Mouse (Mus musculus): ENCODE data around the gene S100a6. TPM values are rescaled to one million over a fixed set of nuclear protein-coding genes. Genes with fewer than 3 reads are reported as not detected.

Gene S100a6
- polyA plus RNA-seq, 1 experiment from 2014 or later = 25.0 TPM

DNA sequence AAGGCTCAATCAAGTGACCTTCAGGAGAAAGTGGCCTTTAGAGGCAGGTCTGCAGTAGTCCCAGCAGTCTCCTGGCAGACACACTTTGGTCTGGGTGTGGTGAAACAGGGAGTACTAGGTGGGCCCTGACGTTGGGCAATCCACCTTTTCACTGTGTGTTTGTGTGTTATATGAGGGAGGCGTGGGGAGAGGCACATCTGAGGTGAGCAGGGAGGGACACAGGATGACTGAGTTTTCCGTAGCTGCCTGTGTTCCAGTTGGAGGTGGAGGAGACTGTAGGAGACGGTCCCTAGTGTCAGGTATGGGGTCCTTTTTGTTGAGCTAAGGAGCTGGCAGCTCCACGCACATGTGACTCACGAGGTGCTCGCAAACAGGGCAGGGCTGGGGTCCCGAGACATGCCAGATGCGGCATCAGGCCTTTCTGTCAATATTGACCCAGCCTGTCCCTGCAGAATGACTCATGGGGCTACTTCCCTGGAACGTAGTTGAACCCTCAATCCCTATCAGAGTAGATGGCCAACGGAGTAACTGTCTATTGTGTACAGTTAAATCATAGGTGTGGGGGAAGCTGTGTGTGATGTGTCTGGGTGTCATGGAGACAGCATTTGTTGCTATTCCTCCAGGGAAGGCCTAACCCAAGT, 2.0 kb downstream of the S100a6 start:
- Histone ChIP-seq H3K4me2 (replicated peaks) (no peak overlapping the region), H3K27ac (no peak overlapping the region), H3K27me3 (peaks cover 10% of the 10 kb centered on the region), H3K4me3 (replicated peaks) (no peak overlapping the region), H3K4me1 (replicated peaks) (peaks cover 7% of the 10 kb centered on the region), H3K9me3 (no peaks in the 10 kb centered on the region), H3K36me3 (no peaks in the 10 kb centered on the region), H3K9ac (replicated peaks) (no peak overlapping the region)
- 87% methylated on average over 11 of the region's 11 CpGs for WGBS
- ATAC-seq = no peak

GRCm38 (mm10) chr3:90615415-90615814, 2.7 kb downstream of the S100a6 start:
- peak; percentile 53 for ATAC-seq
- Histone ChIP-seq H3K4me1 (replicated peaks) (peaks cover 7% of the 10 kb centered on the region), H3K9me3 (no peaks in the 10 kb centered on the region), H3K27me3 (peaks cover 10% of the 10 kb centered on the region), H3K9ac (replicated peaks) (no peak overlapping the region), H3K27ac (no peak overlapping the region), H3K4me2 (replicated peaks) (no peak overlapping the region), H3K36me3 (no peaks in the 10 kb centered on the region), H3K4me3 (replicated peaks) (no peak overlapping the region)
- WGBS = 10% methylated on average over 7 of the region's 7 CpGs

- Histone ChIP-seq H3K27me3 (peaks cover 10% of the 10 kb centered on the region), H3K4me1 (replicated peaks) (peaks cover 7% of the 10 kb centered on the region), H3K4me3 (replicated peaks) (no peak overlapping the region), H3K4me2 (replicated peaks) (no peak overlapping the region), H3K27ac (no peak overlapping the region), H3K9ac (replicated peaks) (no peak overlapping the region), H3K36me3 (no peaks in the 10 kb centered on the region), H3K9me3 (no peaks in the 10 kb centered on the region)
- ATAC-seq = no peak
- WGBS = 83% methylated on average over 1 of the region's 1 CpGs
These were observed 3.2 kb downstream of the S100a6 start for GRCm38 (mm10) chr3:90615911-90616310.

DNA sequence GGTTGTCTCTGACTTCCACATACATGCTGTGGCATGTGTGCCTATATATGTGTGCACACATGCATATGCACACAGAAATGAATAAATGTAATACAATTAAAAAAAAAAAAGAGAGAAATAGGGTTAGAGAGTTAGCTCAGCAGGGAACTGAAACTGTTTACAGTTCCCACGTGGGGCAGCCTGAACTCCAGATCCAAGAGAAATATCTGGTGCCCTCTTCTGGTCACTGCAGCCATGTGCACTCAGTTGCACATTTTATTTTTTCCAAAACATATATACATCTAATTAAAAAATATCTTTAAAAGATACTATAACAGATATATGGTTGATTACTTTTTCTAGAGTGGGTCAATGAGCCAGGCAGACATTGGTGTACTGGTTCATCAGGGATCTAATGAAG, 4.9 kb downstream of the S100a6 start:
- 11% methylated on average over 1 of the region's 1 CpGs for WGBS

DNA sequence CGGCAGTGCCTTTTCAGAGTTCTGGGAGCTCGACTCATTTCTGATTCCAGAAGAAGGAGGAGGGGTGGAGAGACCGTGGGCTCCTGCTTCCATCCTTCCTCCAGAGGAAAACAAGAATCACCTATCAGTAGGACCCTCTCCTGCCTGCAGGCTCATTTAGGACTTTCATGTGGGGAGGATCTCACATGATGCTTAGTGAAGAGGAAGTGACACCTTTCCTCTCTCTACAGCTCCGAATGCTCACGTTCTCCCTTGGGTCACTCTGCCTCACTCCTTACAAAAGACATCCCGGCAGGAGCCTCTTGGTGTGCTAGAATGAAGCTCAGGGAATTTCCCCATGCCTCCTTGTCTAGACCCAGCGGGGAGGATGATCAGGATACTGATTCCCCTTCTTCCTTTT, 8.9 kb downstream of the S100a6 start:
- Histone ChIP-seq H3K36me3 (no peaks in the 10 kb centered on the region), H3K4me2 (replicated peaks) (no peak overlapping the region), H3K9me3 (no peaks in the 10 kb centered on the region), H3K27me3 (no peaks in the 10 kb centered on the region), H3K27ac (no peak overlapping the region), H3K4me1 (replicated peaks) (peaks cover 19% of the 10 kb centered on the region), H3K9ac (replicated peaks) (no peak overlapping the region), H3K4me3 (replicated peaks) (no peak overlapping the region)
- 65% methylated on average over 7 of the region's 7 CpGs for WGBS
- no peak for ATAC-seq

More for the DNA sequence above, 4.9 kb downstream of the S100a6 start:
- Histone ChIP-seq H3K9ac (replicated peaks) (no peak overlapping the region), H3K27me3 (peaks cover 10% of the 10 kb centered on the region), H3K36me3 (no peaks in the 10 kb centered on the region), H3K4me2 (replicated peaks) (no peak overlapping the region), H3K9me3 (no peaks in the 10 kb centered on the region), H3K4me3 (replicated peaks) (no peak overlapping the region), H3K4me1 (replicated peaks) (peaks cover 7% of the 10 kb centered on the region), H3K27ac (no peak overlapping the region)
- ATAC-seq = no peak

GRCm38 (mm10) chr3:90623435-90624071, 10.9 kb downstream of the S100a6 start:
- Histone ChIP-seq H3K36me3 (no peaks in the 10 kb centered on the region), H3K9me3 (no peaks in the 10 kb centered on the region), H3K4me1 (replicated peaks) (peaks cover 19% of the 10 kb centered on the region), H3K27me3 (no peaks in the 10 kb centered on the region), H3K27ac (peak overlapping the region; percentile 67; the same call in 1 of the 2 replicates), H3K9ac (replicated peaks) (no peak overlapping the region), H3K4me3 (replicated peaks) (no peak overlapping the region), H3K4me2 (replicated peaks) (no peak overlapping the region)
- 8% methylated on average over 2 of the region's 2 CpGs for WGBS
- peak; percentile 72 for ATAC-seq

- no peaks in the 10 kb centered on the region for H3K36me3 ChIP-seq
- H3K4me1 ChIP-seq (replicated peaks) = peaks cover 19% of the 10 kb centered on the region
- 73% methylated on average over 5 of the region's 5 CpGs for WGBS
- no peak overlapping the region for H3K27ac ChIP-seq
- ATAC-seq = no peak
- no peaks in the 10 kb centered on the region for H3K9me3 ChIP-seq
- H3K27me3 ChIP-seq = no peaks in the 10 kb centered on the region
- no peak overlapping the region for H3K4me2 ChIP-seq (replicated peaks)
- no peak overlapping the region for H3K4me3 ChIP-seq (replicated peaks)
- H3K9ac ChIP-seq (replicated peaks) = no peak overlapping the region
These were observed 12.8 kb downstream of the S100a6 start for GRCm38 (mm10) chr3:90625496-90625895.

GRCm38 (mm10) chr3:90626266-90627021, 13.8 kb downstream of the S100a6 start:
- no peak overlapping the region for H3K27ac ChIP-seq
- H3K9me3 ChIP-seq = no peaks in the 10 kb centered on the region
- H3K36me3 ChIP-seq = no peaks in the 10 kb centered on the region
- WGBS = 78% methylated on average over 9 of the region's 9 CpGs
- H3K4me1 ChIP-seq (replicated peaks) = peaks cover 19% of the 10 kb centered on the region
- no peak overlapping the region for H3K4me2 ChIP-seq (replicated peaks)
- H3K27me3 ChIP-seq = no peaks in the 10 kb centered on the region
- H3K9ac ChIP-seq (replicated peaks) = no peak overlapping the region
- no peak overlapping the region for H3K4me3 ChIP-seq (replicated peaks)
- ATAC-seq = no peak

- Histone ChIP-seq H3K4me1 (replicated peaks) (peaks cover 19% of the 10 kb centered on the region), H3K27me3 (no peaks in the 10 kb centered on the region), H3K36me3 (no peaks in the 10 kb centered on the region), H3K4me3 (replicated peaks) (no peak overlapping the region), H3K4me2 (replicated peaks) (no peak overlapping the region), H3K27ac (no peak overlapping the region), H3K9ac (replicated peaks) (no peak overlapping the region), H3K9me3 (no peaks in the 10 kb centered on the region)
- 94% methylated on average over 5 of the region's 5 CpGs for WGBS
- no peak for ATAC-seq
These were observed 14.7 kb downstream of the S100a6 start for GRCm38 (mm10) chr3:90627366-90627765.

DNA sequence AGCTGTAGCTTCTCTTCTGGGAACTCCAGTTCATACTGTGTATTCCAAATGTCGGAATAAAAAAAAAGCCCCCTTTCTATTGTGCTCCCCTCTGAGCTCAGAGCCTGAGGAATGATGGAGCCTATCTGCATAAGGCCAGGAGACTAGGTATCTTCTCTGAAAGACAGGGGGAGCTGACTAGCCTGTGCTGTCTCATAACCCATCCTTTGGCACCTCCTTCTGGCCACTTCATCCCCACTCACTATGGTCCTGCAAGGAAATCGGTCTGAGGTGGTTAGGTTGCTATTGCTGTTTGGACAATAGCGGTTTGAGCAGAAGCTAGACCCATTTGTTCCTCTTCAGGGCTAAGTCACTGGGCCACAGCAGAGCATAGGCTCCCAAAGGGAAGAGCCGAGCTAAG, 15.1 kb downstream of the S100a6 start:
- no peak for ATAC-seq
- Histone ChIP-seq H3K27me3 (no peaks in the 10 kb centered on the region), H3K4me2 (replicated peaks) (no peak overlapping the region), H3K9ac (replicated peaks) (no peak overlapping the region), H3K4me1 (replicated peaks) (peaks cover 17% of the 10 kb centered on the region), H3K36me3 (no peaks in the 10 kb centered on the region), H3K4me3 (replicated peaks) (no peak overlapping the region), H3K27ac (no peak overlapping the region), H3K9me3 (no peaks in the 10 kb centered on the region)
- 63% methylated on average over 4 of the region's 4 CpGs for WGBS

DNA sequence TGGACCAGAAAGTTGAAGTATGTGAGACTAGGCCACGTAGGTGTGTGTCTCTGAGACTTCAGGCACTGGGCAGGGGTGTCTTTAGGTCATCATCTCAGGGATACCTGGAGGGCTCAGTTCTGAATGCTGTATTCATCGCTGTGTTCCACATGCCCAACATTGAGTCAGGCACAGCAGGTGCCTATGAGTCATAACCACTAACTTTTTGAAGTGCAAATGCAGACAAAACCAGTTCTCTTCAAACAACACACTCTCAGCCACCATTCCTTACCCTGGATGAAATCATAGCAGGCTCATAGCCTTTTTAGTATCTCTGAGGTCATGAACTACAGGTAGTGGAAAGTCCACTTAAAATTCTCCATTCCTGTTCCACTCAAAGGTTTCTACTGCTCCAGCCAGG, 16.6 kb downstream of the S100a6 start:
- no peak for ATAC-seq
- no peaks in the 10 kb centered on the region for H3K27me3 ChIP-seq
- no peak overlapping the region for H3K4me3 ChIP-seq (replicated peaks)
- no peaks in the 10 kb centered on the region for H3K9me3 ChIP-seq
- peaks cover 2% of the 10 kb centered on the region; the same call in 1 of the 2 replicates for H3K4me1 ChIP-seq (replicated peaks)
- no peak overlapping the region for H3K9ac ChIP-seq (replicated peaks)
- WGBS = 86% methylated on average over 2 of the region's 2 CpGs
- no peaks in the 10 kb centered on the region for H3K36me3 ChIP-seq
- H3K27ac ChIP-seq = no peak overlapping the region
- H3K4me2 ChIP-seq (replicated peaks) = no peak overlapping the region

GRCm38 (mm10) chr3:90631984-90632383, 19.3 kb downstream of the S100a6 start:
- WGBS = 73% methylated on average over 2 of the region's 2 CpGs

More at GRCm38 (mm10) chr3:90631984-90632383, 19.3 kb downstream of the S100a6 start:
- Histone ChIP-seq H3K9me3 (no peaks in the 10 kb centered on the region), H3K27ac (no peak overlapping the region), H3K4me3 (replicated peaks) (no peak overlapping the region), H3K9ac (replicated peaks) (no peak overlapping the region), H3K4me1 (replicated peaks) (no peaks in the 10 kb centered on the region), H3K27me3 (no peaks in the 10 kb centered on the region), H3K4me2 (replicated peaks) (no peak overlapping the region), H3K36me3 (no peaks in the 10 kb centered on the region)
- ATAC-seq = no peak

All from midbrain, embryonic 13.5 days (tissue).